Mouse (Mus musculus) lung, postnatal 0 days (tissue): Measurements from ENCODE around the gene Fam168a.

Source experiments
- CTCF ChIP-seq: IDR thresholded peaks from 2 replicates; pipeline ENCODE4 v1.5.1; 2016; ENCODE audit warnings: antibody characterized with exemption, mild to moderate bottlenecking
- EP300 ChIP-seq: IDR thresholded peaks from 2 replicates; pipeline ENCODE4 v1.6.1; 2016; ENCODE audit warnings: antibody characterized with exemption, mild to moderate bottlenecking, control low read depth

DNA sequence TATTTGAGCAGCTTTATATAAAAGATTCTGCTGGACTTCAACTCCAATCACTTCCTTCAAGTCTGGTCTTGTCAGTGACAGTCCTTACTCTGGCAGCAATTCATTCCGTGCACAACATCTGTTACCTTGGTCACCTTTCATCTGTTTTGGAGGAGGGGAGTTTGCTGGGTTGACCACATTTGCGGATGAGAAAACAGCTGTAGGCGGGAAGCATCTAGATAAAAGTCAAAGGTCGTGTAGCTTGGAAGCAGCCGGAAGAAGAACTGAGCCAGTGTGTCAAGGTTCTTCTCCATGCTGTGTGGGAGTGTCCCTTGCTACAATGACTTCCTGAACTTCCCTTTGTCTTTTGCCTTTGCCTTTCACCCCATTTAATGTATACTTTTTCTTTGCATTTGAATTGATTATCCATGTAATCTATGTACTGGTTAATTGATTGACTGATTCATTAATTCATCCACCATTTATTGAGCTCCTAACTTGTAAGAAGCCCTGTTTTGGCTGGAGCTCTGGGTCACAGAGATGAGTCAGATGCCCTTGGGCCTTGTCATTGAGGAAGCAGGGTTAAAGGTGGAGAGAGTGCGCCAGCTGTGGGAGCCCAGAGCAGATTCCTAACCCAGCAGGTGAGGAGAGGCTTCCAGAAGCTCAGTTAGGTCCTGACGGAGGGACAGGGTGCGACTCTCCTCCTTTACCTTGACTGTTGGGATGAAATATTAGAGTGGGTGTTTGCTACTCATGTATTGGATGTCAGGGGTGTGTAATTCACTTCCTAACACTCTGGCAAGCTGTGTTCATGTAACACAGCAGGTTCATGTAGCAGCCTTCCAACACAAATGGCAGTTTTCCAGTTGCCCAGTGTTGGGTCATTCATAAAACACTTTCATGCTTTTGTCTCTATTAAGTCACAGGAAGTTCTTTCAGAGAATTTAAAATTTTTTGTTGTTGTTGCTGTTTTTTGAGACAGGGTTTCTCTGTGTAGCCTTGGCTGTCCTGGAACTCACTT, 6.4 kb upstream of the Fam168a start:
- TF ChIP-seq CTCF (no peak), EP300 (no peak)
